Mouse (Mus musculus) ovary, postnatal 10 days (tissue): ENCODE measurements around the gene Rtkn.

Source experiments
- DNase-seq: peaks from one replicate; pipeline ENCODE4 v3.0.0; 2022; ENCODE audit warnings: low spot score

Rtkn gene

DNA sequence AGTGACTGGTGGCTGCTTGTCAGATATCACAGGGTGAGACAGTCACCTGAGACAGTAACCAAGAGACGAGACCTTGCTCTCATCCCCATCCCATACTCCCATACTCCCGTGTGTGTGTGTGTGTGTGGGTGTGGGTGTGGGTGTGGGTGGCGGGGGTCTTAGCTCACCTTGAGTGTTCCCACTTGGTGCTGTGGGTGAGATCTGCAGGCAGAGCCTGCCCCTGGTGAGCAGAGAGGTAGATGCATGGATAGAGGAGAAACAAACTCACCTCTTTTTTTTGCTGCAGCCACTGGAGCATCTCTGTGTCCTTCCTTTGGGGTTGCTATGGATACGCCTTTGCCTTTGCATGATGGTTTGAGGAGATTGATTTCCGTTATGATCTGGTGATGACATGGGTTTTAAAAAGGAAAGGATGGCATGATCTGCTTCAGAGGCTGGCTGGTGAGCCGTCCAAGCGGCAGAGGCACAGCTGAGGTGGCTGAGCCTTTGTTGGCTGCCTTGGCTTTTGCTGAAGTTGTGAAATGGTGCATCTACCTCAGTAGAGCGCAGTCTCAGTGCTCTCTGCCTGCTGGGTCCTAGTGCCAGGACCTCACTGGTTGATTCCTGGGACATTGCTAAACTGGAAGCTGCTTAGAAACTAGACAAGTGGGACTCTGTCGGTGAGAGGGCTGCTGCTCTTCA, 37.1 kb downstream of the Rtkn start:
- DNase-seq, result no peak

DNA sequence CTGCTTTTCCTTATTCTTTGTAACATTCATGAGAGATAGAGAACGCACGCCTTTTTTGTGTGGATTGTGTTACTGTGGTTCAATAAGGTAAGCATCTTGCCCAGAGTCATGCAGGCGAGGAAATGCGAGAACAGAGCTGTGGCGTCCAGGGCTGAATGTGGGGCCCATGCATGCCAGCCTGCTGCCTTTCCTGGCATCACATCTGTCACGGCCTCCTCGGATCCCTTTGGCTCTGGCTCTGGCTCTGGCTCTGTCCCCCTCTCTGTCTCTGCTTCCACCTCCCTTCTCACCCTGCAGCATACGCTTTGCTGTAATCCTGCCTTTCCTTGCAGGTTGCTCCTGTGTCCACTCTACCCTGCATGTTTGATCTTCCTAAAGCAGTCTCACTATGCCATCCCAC, 40.7 kb downstream of the Rtkn start:
- no peak for DNase-seq

DNA sequence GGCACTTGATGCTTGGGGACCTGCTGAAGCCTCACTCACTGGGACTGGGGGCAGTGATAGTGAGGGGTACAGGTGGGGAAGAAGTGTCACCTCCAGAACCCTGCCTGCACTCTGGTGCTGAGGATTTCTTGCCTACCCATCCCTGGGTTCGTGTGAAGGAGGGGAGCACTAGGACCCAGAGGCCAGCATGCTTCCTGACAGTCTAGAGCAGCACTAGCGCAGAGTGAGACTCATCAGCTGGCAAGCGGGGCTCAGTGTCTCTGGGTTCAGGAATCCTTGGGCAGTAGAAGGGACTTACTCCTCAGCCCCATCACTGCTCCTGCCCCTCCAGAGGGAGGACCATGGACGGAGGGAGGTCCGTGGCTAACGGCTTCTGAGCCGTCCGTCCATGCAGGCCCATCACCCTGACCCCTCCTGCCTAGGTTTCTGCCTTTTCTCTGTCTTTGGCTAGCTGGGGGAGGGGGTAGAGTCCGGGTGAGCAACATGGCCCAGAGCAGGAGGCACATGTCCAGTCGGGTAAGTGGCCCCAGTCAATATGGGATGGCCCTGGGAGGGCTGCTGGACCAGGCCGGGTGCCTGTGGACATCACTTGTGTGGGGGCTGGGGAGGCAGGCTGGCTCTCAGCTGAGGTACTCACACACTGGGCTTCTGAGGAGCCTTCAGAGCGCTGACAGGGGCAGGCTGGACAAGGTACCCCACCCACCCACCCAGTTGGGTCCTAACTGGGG, 44.3 kb downstream of the Rtkn start:
- DNase-seq, result no peak

DNA sequence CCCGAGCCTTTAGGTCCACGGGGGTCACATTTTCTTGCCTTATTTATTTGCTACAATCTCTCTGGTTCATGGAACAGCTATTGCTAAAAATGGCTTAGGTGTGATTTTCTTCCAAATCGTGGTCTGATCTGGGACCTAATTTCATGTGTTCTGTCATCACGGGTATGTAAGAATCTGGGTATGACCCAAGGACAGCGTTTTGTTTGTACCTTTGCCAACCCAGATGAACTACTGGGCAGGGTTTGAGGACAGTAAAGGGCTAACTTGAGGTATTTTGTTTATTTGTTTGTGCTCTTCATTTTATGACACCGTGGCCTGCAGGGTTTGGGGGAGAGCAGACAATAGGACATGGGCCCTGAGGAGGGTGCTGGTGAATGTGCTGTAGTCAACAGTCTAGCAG, 45.3 kb downstream of the Rtkn start:
- DNase-seq, result no peak

DNA sequence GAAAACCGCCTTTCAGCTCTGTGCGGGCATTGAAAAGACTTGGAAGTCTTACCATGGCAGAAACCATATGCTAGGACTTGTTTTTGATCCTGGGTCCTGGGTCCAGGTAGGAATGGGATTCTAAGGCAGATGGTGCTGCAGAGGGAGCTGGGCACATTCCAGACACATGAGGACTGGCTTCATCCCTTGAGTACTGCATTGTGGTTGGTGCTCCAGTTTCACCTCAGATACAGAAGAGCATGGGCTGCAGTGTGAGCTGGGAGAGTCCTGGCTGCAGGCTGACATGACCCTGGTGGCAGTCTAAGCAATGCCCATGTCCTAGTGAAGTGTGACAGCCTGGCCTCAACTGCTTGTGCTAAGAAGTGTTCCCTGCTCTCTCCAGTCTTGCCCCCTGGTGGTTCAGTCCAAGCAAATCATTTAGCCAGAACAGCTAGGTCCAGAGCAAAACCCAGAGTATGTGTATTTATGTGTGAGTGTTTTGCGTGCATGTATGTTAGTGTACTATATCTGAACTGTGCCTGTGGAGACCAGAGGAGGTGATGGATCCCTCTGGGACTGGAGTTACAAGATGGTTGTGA, 49.7 kb downstream of the Rtkn start:
- no peak for DNase-seq

DNA sequence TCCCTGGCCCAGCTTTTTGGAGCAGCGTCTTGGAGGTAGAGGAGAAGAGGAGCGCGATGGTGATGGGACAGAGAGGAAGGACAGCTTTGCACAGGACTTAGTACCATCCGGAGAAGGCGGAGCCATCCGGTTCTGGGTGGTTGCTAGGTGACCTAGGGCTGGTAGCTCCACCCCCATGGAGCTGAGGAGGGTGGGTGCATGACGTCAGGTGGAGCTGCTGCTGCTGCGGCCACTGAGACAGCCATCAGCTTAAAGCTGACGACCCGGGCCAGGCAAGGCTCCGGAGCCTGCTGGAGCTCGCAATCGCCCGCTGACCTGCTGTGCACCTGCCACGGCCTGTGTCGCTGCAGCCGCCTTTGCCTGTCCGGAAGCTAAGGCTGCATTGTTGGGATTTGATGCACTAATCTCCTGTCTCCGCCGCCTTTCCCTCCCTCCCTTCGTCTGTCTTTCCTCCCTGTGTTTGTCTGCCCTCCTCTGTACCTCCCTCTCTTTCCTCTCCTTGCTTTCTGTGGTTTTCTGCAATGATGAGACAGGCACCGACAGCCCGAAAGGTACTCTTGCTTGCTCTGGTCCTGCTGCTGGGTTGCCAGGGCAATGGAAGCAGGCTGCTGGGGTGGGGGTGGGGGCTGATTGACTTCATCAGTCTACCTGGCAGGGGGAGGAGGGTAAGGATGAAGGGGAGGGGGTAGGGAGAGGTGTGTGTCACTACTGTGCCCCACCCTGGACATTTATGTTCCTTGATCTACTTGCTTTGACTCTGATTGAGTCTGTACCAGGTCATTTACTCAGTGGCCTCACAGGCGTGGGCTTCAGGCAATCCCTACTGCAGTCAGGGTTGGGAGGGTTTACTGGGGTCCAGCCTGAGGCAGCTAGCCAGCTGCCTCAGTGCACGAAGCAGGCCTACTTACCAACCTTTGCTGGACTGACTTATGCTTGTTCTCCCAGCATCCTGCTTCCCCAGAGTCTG, 50.9 kb downstream of the Rtkn start:
- no peak for DNase-seq

DNA sequence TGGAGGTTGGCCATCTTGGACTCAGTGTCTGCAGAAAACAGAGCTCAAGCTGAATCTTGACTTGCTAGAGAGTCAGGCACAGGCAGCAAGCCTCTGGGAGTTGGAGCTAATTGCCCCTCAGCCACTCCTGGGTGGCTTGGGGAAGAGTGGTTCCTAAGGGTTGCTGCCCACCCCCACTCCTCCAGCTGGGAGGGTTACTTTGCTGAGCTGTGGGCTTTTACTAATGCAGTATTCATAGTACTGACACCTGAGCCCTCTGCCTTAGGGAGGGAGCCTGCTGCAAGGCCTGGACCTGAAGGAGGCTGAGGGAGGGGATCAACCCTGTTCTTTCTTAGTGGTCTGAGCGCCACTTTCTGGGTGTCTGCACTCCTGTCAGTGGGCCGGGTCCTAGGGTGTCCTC, 51.7 kb downstream of the Rtkn start:
- no peak for DNase-seq

DNA sequence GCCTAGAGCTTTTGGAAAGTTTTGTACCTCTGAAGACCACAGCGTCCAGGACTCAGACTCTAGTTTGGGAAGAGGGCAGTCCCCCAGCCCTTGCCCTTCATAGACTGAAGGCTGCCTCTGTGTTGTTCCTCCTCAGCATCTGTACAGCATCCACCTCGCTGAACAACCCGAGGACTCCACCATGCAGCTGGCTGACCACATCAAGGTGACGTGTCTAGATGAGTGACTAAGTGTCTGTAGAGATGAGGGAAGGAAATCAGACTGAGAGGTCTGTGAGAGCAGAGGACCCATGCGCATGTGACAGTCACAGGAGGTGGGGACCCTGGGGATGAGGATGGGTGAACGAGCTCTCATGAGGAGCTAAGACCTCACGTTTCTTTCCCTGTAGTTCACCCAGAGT, 58.3 kb downstream of the Rtkn start:
- no peak for DNase-seq

DNA sequence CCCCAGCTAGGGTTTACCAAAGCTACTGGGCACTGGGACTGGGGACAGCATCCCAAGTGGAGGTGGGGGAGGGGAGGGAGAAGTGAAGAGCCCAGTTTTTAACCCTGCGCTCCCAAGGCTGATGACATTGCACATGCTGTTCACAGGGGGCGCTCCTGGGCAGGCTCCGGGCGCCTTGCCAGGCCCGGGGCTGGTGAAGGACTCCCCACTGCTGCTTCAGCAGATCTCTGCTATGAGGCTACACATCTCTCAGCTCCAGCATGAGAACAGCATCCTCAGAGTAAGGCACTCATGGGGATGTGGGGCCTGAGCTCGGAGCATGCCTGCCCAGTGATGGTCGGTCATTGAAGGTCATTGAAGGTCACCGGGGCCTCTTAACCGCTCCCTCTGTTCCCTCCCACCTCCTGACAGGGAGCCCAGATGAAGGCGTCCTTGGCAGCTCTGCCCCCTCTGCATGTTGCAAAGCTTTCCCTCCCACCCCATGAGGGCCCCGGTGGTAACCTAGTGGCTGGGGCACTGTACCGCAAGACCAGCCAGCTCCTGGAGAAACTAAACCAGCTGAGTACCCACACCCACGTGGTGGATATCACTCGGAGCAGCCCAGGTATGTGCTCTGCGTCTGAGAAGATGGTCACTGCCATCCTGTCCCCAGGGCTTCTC, 62.2 kb downstream of the Rtkn start:
- DNase-seq, result no peak
